Mouse (Mus musculus) ovary, postnatal 36 days (tissue): ENCODE measurements at regions not wholly inside any gene's neighbourhood (a gene's known extent, or its start where the extent isn't known, plus 50 kb on each side); places are given as distances from the start of the nearest gene placed in this dataset.

Experiments
- DNase-seq: peaks from one replicate; pipeline ENCODE4 v3.0.0; 2022; ENCODE audit warnings: low spot score, mixed read lengths

GRCm38 (mm10) chr6:98609133-98609532 lies 266.6 kb upstream of the Gm765 start:
- DNase-seq: no peak

- no peak for DNase-seq
These were observed 264.1 kb upstream of the Gm765 start for GRCm38 (mm10) chr6:98606680-98607079.

DNA sequence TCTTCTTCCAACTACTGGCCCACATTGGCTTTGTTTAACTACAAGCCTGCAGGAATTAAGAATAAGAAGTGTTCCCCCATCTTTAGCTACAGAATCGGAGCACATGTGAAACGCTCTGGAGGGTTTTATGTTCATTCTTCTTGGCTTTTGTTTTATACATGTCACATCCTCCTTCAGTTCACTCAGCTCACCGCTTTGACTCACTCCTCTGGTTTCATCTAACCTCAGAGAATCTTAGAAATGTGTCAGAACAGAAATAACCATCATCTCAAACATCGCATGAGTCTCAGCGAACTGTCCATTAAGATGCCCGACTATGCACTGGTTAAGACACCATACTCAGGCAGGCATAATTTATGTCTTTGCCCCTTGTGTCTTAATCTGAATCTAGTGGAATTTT lies 255.1 kb upstream of the Gm765 start:
- no peak for DNase-seq

GRCm38 (mm10) chr6:98590989-98591388 lies 248.4 kb upstream of the Gm765 start:
- no peak for DNase-seq

- no peak for DNase-seq
These were observed 246.4 kb upstream of the Gm765 start for GRCm38 (mm10) chr6:98588979-98589378.

- DNase-seq: no peak
These were observed 242.0 kb upstream of the Gm765 start for GRCm38 (mm10) chr6:98584541-98584940.

DNA sequence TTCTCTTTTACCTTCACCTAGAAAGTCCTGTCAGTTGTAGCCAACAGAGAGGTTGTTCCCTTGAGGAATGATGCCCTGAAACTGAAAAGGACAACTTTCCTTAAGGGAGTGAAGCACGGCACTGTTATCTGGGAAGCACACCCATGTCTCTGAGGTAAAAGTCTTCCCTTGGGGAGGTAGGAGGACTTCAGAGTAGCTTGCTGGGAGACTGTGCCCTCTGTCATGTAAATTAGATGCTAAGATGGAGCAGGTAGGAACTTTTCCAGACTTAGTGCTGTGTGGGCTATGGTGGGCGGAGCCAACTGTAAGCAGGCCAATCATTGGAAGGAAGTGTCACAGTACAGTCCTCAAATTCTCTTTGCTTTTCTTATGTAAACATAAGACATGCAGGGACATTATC lies 240.3 kb upstream of the Gm765 start:
- DNase-seq: no peak

DNA sequence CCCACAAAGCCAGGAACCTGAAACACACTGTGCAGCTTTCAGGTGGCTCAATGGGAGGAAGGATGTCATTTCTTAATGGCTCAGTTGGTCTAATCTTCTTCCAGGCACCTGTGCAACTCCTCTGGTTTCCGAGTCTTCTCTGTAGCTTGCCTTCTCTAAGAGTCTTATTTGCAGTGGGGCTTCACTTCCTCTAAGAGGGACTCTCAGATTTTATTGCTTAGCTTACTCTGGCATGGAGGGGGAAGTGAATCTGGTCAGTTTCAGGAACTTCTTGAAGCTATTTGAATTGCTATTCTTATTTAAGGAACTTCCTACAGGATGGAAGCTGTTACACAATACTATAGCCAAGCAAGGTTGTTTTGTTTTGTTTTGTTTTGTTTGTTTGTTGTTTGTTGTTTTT lies 232.7 kb upstream of the Gm765 start:
- DNase-seq: no peak

DNA sequence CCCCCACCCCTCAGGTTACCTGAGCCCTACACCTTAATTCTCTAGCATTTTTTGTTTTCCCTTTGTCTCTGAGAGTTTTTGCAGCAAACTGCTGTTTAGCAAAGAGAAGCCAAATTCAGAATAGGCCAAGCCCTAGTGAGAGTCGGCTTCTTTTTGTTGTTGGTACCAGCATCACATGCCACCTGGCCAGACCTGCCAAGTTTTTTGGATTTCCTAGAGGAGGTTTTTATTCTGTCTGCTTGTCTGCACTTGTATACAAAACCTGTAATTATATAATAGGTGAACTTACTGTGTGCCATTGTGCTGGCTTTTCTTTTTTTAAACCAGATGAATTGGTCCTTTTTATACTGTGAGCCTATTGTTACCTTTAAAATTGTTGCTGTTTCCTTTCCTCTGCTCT lies 213.1 kb upstream of the Gm765 start:
- DNase-seq: no peak

GRCm38 (mm10) chr6:98553922-98554321 lies 211.4 kb upstream of the Gm765 start:
- DNase-seq: no peak

- DNase-seq: no peak
These were observed 209.2 kb upstream of the Gm765 start for GRCm38 (mm10) chr6:98551781-98552180.

DNA sequence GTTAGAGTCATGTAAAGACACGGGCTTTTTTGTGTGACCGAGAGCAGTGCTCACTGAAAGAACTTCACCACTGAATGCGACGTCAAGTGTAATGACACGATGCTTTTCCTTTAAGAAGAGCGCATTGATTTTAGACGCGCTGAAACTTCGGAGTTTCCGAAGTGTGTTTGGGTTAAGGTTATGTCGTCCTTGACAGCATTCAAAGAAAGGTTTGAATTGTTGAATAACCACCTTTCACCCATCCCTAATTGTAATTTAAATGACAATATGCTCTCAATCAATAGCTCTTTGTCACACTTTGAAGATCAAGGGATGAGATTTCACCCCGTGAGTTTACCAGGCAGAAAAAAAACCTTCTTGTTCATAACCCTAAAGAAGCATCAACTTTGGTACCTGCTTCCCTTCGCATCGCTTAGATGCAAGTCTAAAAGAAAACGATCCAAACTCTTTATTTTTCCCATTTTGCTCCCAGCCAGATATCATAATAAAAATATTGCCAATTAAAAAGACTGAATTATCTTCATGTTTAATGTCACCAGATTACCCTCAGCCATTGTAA lies 184.4 kb upstream of the Gm765 start:
- no peak for DNase-seq

DNA sequence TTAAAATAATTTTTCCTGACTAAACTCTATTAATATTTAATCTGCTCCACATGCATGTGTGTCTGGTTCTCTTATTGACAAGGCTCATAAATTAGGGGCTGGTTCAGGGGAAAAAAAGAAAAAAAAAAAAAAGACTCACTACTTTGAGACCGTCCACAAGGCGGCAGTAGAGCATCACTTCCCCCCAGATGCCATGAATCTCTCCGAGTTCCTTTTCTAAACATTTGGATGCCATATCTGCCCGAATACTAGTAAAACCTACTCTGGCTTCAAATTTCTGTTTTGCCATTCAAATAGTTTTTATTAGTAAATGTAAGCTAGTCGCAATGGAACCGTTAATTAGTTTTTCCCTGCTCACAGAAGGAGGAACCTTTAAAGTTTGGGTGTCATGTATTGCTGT lies 182.7 kb upstream of the Gm765 start:
- DNase-seq: peak; percentile 55

DNA sequence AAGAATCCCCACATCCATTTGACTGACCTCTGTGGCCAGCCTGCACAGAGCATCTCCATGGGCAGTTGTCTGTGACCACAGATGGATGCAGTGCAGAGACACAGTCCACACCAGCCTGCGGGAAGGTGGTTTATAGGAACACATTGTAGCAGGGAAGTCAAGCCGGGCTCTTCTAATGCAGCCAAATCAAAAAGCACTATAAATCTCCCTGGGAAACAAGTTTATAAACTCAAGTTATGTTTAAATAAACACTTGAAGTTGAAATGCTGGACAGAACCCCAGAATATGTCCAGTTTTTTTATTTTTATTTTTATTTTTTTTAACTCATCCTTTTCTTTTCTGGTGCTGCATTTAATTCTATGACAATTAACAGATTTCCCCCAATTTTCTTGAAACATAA lies 182.1 kb upstream of the Gm765 start:
- DNase-seq: no peak

DNA sequence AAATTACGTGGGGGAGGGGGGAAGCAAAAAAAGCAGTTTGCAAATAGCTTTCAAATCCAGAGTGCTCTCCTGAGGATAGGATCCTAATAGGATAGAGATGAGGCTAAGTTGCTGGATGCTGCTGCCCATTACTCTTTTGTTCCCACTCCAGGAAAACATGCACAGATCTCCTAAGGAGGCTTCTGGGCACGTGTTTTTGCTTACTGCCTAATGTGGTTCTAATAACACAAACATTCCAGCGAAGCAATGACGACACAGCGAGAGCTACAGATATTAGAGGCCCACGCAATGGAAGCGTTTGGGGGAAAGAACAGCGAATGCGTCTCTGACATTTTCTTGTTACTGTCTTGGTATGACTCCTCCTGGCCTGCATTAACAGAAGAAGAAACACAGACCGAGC lies 179.0 kb upstream of the Gm765 start:
- DNase-seq: no peak

DNA sequence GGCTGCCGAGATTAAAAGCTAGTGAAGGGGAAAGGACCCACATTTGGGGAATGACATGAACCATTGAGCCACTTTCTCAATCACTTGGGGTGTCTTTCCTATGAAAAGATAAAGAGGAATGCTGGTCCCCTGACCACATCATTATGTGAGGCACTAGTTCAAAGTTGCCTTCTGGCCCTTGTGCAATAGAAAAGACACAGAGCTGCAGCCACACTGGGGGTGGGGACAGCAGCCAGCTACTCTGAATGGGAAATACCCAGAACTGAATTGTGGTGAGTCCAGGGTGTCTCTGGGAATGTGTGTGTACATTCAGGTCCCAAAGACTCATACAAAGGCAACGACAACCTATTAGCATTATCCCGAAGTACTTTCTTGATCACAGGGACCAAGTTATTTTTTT lies 172.3 kb upstream of the Gm765 start:
- no peak for DNase-seq

DNA sequence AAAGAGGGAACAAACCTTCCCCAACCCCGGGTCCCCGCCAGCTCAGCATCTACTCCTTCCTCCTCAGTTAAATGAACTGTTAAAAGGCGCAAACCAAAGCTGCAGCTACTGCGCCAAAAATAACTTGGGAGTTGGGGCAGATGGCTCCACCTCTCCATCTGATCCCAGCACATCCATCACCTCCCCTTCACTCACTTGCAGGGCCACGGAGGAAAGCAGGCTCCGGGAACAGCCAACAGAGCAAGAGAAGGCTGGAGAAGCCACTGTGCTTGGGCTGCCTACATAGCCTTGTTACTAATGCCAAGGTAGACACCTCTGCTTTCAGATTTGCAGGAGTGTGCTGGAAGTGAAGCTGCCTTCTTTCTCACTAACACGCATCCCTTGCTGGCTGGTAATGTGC lies 171.8 kb upstream of the Gm765 start:
- no peak for DNase-seq

DNA sequence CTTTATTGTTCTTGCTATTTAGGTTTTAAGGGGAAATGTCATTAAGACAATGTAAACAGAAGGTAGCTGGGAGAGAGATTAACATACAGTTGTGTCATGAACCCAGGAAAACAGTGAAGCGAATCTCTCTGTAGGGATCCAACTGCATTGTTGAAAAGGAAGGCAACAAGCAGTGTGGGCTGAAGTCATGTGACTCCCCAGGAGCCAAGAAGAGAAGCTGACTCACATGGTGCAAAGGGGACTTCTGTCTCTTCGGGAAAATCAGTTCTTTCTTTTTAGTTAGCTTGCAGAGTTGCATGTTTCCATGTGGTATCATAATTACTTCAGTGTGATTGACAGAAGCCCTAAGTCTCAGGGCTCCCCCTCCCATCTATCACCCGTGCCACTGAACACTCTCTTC lies 170.7 kb upstream of the Gm765 start:
- no peak for DNase-seq

DNA sequence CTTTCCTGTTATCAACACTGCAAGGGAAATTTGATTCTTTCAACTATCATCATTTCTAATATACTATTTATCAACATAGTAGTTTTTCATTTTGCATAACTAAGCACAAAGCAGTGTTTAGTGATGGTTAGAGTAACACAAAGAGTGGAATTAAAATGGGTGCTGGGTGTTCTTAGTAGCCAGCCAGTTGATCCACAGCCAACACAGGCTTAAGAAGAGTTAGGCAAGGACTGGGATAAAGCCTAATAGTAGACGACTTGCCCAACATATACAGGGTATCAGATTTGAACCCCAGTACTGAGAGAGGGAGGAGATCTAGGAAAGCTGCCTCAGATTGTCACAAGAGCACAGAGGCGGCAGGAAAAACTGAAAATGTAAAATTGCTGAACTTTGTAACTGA lies 160.2 kb upstream of the Gm765 start:
- DNase-seq: no peak

DNA sequence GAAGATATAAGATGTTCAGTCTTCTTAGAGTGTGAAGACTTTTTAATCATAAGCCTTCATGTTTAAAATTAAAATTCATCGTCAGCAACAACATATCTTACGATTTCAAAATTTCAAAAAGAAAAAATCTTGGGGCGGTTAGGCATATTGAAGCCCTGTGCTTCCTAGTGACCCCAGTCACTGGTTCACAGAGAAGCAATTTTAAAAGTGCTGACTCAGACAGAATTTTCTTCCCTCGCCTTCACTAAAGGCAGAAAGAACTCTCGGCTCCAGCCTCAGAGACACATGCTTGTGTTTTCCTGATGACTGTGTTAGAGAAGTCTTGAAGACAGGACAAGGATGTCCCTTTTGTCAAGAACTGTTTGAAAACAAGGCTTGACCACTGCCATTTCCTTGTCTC lies 157.2 kb upstream of the Gm765 start:
- no peak for DNase-seq

DNA sequence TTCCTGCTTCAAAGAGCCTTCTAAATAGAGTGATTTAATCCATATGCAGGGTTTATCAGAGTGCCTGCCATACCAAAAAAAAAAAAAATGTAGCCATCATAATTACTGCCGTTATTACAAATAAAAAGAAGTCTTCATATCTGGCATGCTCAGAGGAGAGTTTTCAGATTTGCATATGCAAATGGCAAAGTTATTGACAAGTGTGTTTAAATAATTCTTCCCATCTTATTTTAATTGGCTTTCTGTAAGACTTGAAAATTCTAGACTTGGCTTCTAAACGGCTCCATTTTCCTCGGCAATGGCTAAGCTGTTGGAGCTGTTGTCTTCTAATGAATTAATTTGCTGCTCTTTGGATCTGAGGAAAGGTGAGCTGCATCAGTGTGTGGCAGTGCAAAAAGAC lies 144.1 kb upstream of the Gm765 start:
- no peak for DNase-seq

- DNase-seq: no peak
These were observed 141.0 kb upstream of the Gm765 start for GRCm38 (mm10) chr6:98483319-98484123.

GRCm38 (mm10) chr6:98482319-98482718 lies 139.8 kb upstream of the Gm765 start:
- DNase-seq: peak; percentile 6

- DNase-seq: no peak
These were observed 125.0 kb upstream of the Gm765 start for GRCm38 (mm10) chr6:98467563-98467962.
